Mouse (Mus musculus) embryonic fibroblast, embryonic 13.5 days (primary cell): ENCODE results near the gene Gas6.

ENCODE experiments used
- CTCF ChIP-seq: IDR thresholded peaks from 2 replicates; pipeline ENCODE4 v1.5.1; 2011; ENCODE audit warnings: mild to moderate bottlenecking, control low read depth, low read length, moderate library complexity, borderline replicate concordance; ENCODE audit not compliant: insufficient read depth
- POLR2A ChIP-seq: IDR thresholded peaks from 2 replicates; pipeline ENCODE4 v1.6.1; 2011; ENCODE audit warnings: low read depth, mild to moderate bottlenecking, control low read depth, low read length, moderate library complexity

- TF ChIP-seq CTCF: no peak
- no peak for TF ChIP-seq POLR2A
Observed at GRCm38 (mm10) chr8:13475892-13476291, 18.4 kb downstream of the Gas6 start.
